Mouse (Mus musculus) cerebral cortex, adult 2 months (tissue): ENCODE results near the gene Gsk3b.

ENCODE experiments used
- WGBS: fragments of 180-500 bp; shearing (Covaris S2); methylation state at CpG from one replicate; pipeline ENCODE4 v1.1.7; 2018; 5-methylcytosine and 5-hydroxymethylcytosine counted together

Gene Gsk3b

GRCm38 (mm10) chr16:38285801-38286200 lies 197.0 kb downstream of the Gsk3b start:
- WGBS = 86% methylated on average over 7 of the region's 7 CpGs

GRCm38 (mm10) chr16:38286541-38286940 lies 197.7 kb downstream of the Gsk3b start:
- WGBS = 77% methylated on average over 4 of the region's 4 CpGs

GRCm38 (mm10) chr16:38287357-38287756 lies 198.6 kb downstream of the Gsk3b start:
- WGBS = 93% methylated on average over 6 of the region's 6 CpGs

- WGBS = 94% methylated on average over 3 of the region's 3 CpGs
Measured at GRCm38 (mm10) chr16:38287762-38288161, 199.0 kb downstream of the Gsk3b start.

- 45% methylated on average over 6 of the region's 6 CpGs for WGBS
Measured at GRCm38 (mm10) chr16:38288851-38289250, 200.1 kb downstream of the Gsk3b start.

- WGBS = 61% methylated on average over 2 of the region's 2 CpGs
Measured at GRCm38 (mm10) chr16:38290151-38290550, 201.3 kb downstream of the Gsk3b start.

- 81% methylated on average over 7 of the region's 7 CpGs for WGBS
Measured at GRCm38 (mm10) chr16:38294685-38295348, 206.0 kb downstream of the Gsk3b start, which contains the start of gene Nr1i2. TSS of gene Nr1i2 (minus strand) at chr16:38294824.

- WGBS = 52% methylated on average over 5 of the region's 5 CpGs
Measured at GRCm38 (mm10) chr16:38295349-38295930, 206.6 kb downstream of the Gsk3b start.
